Mouse (Mus musculus) heart, postnatal 0 days (tissue): ENCODE measurements around the gene Zfhx3. TPM values are rescaled to one million over a fixed set of nuclear protein-coding genes. Genes with fewer than 3 reads are reported as not detected.
A peak's percentile ranks its signal among the peaks of the same experiment; 100 is the strongest.

Experiments
- ATAC-seq: fragments of 200-750 bp; cut with Nextera tagmentation; 2 replicates; pipeline ENCODE4 v1.8.0; 2017; ENCODE audit warnings: low read depth, moderate number of reproducible peaks, moderate library complexity; ENCODE audit not compliant: insufficient read depth
- DNase-seq: peaks from one replicate; pipeline ENCODE4 v3.0.0-alpha.2; 2016; ENCODE audit warnings: low spot score
- H3K27ac ChIP-seq: fragments of 300-500 bp; sonication (generic); 2 replicates; pipeline ENCODE4 v1.5.1; 2014; ENCODE audit warnings: low read depth, mild to moderate bottlenecking
- H3K27me3 ChIP-seq: fragments of 300-500 bp; sonication (generic); 2 replicates; pipeline ENCODE4 v1.6.1; 2014; ENCODE audit warnings: low read length, mixed read lengths; ENCODE audit not compliant: control insufficient read depth, insufficient read depth
- H3K36me3 ChIP-seq: fragments of 300-500 bp; sonication (generic); replicated peaks from 2 replicates; pipeline ENCODE4 v1.6.1; 2014; ENCODE audit warnings: low read length, mixed read lengths; ENCODE audit not compliant: control insufficient read depth, insufficient read depth
- H3K4me1 ChIP-seq: fragments of 300-500 bp; sonication (generic); 2 replicates; pipeline ENCODE4 v1.6.1; 2014; ENCODE audit warnings: antibody characterized with exemption; ENCODE audit not compliant: control insufficient read depth, insufficient read depth
- H3K4me2 ChIP-seq: fragments of 300-500 bp; sonication (generic); 2 replicates; pipeline ENCODE4 v1.6.1; 2014; ENCODE audit warnings: low read depth, mild to moderate bottlenecking, low read length, moderate library complexity
- H3K4me3 ChIP-seq: fragments of 300-500 bp; sonication (generic); 2 replicates; pipeline ENCODE4 v1.5.1; 2014; ENCODE audit warnings: low read depth, low read length
- H3K9ac ChIP-seq: fragments of 300-500 bp; sonication (generic); replicated peaks from 2 replicates; pipeline ENCODE4 v1.6.1; 2014; ENCODE audit warnings: low read depth, low read length, mixed read lengths
- H3K9me3 ChIP-seq: fragments of 300-500 bp; sonication (generic); replicated peaks from 2 replicates; pipeline ENCODE4 v1.6.1; 2016; ENCODE audit warnings: low read length; ENCODE audit not compliant: control insufficient read depth
- CTCF ChIP-seq: IDR thresholded peaks from 2 replicates; pipeline ENCODE4 v1.5.1; 2016; ENCODE audit warnings: antibody characterized with exemption, control low read depth, low read depth
- EP300 ChIP-seq: IDR thresholded peaks from 2 replicates; pipeline ENCODE4 v1.6.1; 2016; ENCODE audit warnings: antibody characterized with exemption, low read depth
- WGBS: fragments of 180-500 bp; shearing (Covaris S2); extraction: QIAGEN DNeasy Blood & Tissue Kit; methylation state at CpG from one replicate; pipeline ENCODE4 v1.1.7; 2014; 5-methylcytosine and 5-hydroxymethylcytosine counted together
- polyA plus RNA-seq: library from polyadenylated mRNA; unstranded; fragments of >200 nt; fragmentation: Nextera tagmentation; extraction: Ambion mirVana; gene quantifications from 2 replicates; pipeline ENCODE4 v1.2.1, GENCODE M21; 2015
- total RNA-seq: library from RNA; depleted of rRNA; stranded (reverse); fragments of >200 nt; gene quantifications from 2 replicates; pipeline ENCODE4 v1.2.3, GENCODE M21; 2014; ENCODE audit warnings: low replicate concordance

Gene Zfhx3
- total and polyA plus RNA-seq, 2 experiments from 2014 or later: 2.0 to 2.5 TPM

GRCm38 (mm10) chr8:108566035-108566434 is 623.6 kb downstream of the Zfhx3 start:
- DNase-seq (no peak), ATAC-seq (no peak)
- Histone ChIP-seq H3K4me2 (no peak overlapping the region), H3K9ac (no peak overlapping the region), H3K27ac (no peak overlapping the region), H3K4me3 (no peak overlapping the region), H3K9me3 (no peaks in the 10 kb centered on the region), H3K27me3 (no peaks in the 10 kb centered on the region), H3K36me3 (no peaks in the 10 kb centered on the region), H3K4me1 (no peaks in the 10 kb centered on the region)
- 78% methylated on average over 12 of the region's 12 CpGs for WGBS
- no peak for TF ChIP-seq CTCF
- TF ChIP-seq EP300: no peak

- Histone ChIP-seq H3K27ac (no peak overlapping the region), H3K4me1 (no peaks in the 10 kb centered on the region), H3K4me2 (no peak overlapping the region), H3K27me3 (no peaks in the 10 kb centered on the region), H3K9ac (no peak overlapping the region), H3K9me3 (no peaks in the 10 kb centered on the region), H3K36me3 (no peaks in the 10 kb centered on the region), H3K4me3 (no peak overlapping the region)
- ATAC-seq (no peak), DNase-seq (no peak)
- WGBS: 83% methylated on average over 5 of the region's 5 CpGs
- no peak for TF ChIP-seq EP300
- no peak for TF ChIP-seq CTCF
Measured at GRCm38 (mm10) chr8:108573295-108574017, 631.0 kb downstream of the Zfhx3 start.

GRCm38 (mm10) chr8:108574101-108574500 is 631.7 kb downstream of the Zfhx3 start:
- Histone ChIP-seq H3K4me1 (no peaks in the 10 kb centered on the region), H3K4me2 (no peak overlapping the region), H3K27me3 (no peaks in the 10 kb centered on the region), H3K4me3 (no peak overlapping the region), H3K9ac (no peak overlapping the region), H3K9me3 (no peaks in the 10 kb centered on the region), H3K27ac (no peak overlapping the region), H3K36me3 (no peaks in the 10 kb centered on the region)
- WGBS: 22% methylated on average over 7 of the region's 7 CpGs
- peak; percentile 63 for DNase-seq
- ATAC-seq: no peak; the same call in 1 of the 2 replicates
- TF ChIP-seq EP300 (no peak), CTCF (peak; percentile 68)

GRCm38 (mm10) chr8:108577571-108577970 is 635.1 kb downstream of the Zfhx3 start:
- Histone ChIP-seq H3K36me3 (no peaks in the 10 kb centered on the region), H3K9ac (no peak overlapping the region), H3K4me1 (no peaks in the 10 kb centered on the region), H3K9me3 (no peaks in the 10 kb centered on the region), H3K4me3 (no peak overlapping the region), H3K4me2 (no peak overlapping the region), H3K27me3 (no peaks in the 10 kb centered on the region), H3K27ac (no peak overlapping the region)
- DNase-seq (no peak), ATAC-seq (no peak)
- TF ChIP-seq EP300 (no peak), CTCF (no peak)
- WGBS: 43% methylated on average over 7 of the region's 7 CpGs

- no peak overlapping the region for H3K27ac ChIP-seq
- H3K27me3 ChIP-seq: no peaks in the 10 kb centered on the region
- ATAC-seq (no peak), DNase-seq (no peak)
- no peak overlapping the region for H3K4me3 ChIP-seq
- TF ChIP-seq EP300 (no peak), CTCF (no peak)
- no peaks in the 10 kb centered on the region for H3K9me3 ChIP-seq
- WGBS: 73% methylated on average over 10 of the region's 10 CpGs
- H3K9ac ChIP-seq: no peak overlapping the region
- H3K4me2 ChIP-seq: no peak overlapping the region
- no peaks in the 10 kb centered on the region for H3K36me3 ChIP-seq
- no peaks in the 10 kb centered on the region for H3K4me1 ChIP-seq
Measured at GRCm38 (mm10) chr8:108578388-108578787, 635.9 kb downstream of the Zfhx3 start.

- Histone ChIP-seq H3K27ac (no peak overlapping the region), H3K36me3 (no peaks in the 10 kb centered on the region), H3K9me3 (no peaks in the 10 kb centered on the region), H3K4me2 (no peak overlapping the region), H3K4me3 (no peak overlapping the region), H3K9ac (no peak overlapping the region), H3K27me3 (no peaks in the 10 kb centered on the region), H3K4me1 (no peaks in the 10 kb centered on the region)
- ATAC-seq (no peak), DNase-seq (no peak)
- 66% methylated on average over 9 of the region's 9 CpGs for WGBS
- TF ChIP-seq CTCF (no peak), EP300 (no peak)
Measured at GRCm38 (mm10) chr8:108579808-108580207, 637.4 kb downstream of the Zfhx3 start.
